Mouse (Mus musculus) spleen, postnatal 4 days (tissue): ENCODE measurements around the gene Dhx40.
"Not testable (repeated sequence)": the region's sequence is repeated elsewhere in the genome, so short reads cannot be mapped to it uniquely, and the experiment has no call there.

ENCODE experiments used
- DNase-seq, 2 experiments: peaks; one replicate each; pipeline ENCODE4 v3.0.0; 2022; ENCODE audit warnings: low spot score in 2 of 2

Dhx40 gene

GRCm38 (mm10) chr11:86751010-86751409, 56.5 kb downstream of the Dhx40 start:
- no peak for DNase-seq

- no peak for DNase-seq
Observed at GRCm38 (mm10) chr11:86749776-86750423, 57.6 kb downstream of the Dhx40 start.

GRCm38 (mm10) chr11:86745634-86746404, 61.7 kb downstream of the Dhx40 start:
- no peak for DNase-seq

GRCm38 (mm10) chr11:86742605-86743004, 64.9 kb downstream of the Dhx40 start:
- peak in 1 of 2 experiments; percentile 64 for DNase-seq

GRCm38 (mm10) chr11:86741505-86741904, 66.0 kb downstream of the Dhx40 start:
- no peak for DNase-seq

- DNase-seq: no peak
Observed at GRCm38 (mm10) chr11:86739470-86739869, 68.1 kb downstream of the Dhx40 start.

- DNase-seq: no peak
Observed at GRCm38 (mm10) chr11:86738956-86739355, 68.6 kb downstream of the Dhx40 start.

- DNase-seq: not testable (repeated sequence)
Observed at GRCm38 (mm10) chr11:86738308-86738707, 69.2 kb downstream of the Dhx40 start.

- peak; percentile 67 to 73 for DNase-seq
Observed at GRCm38 (mm10) chr11:86737301-86738000, 70.1 kb downstream of the Dhx40 start.

- DNase-seq: no peak
Observed at GRCm38 (mm10) chr11:86734993-86735392, 72.6 kb downstream of the Dhx40 start.

- DNase-seq: no peak
Observed at GRCm38 (mm10) chr11:86734241-86734939, 73.2 kb downstream of the Dhx40 start.

- DNase-seq: no peak
Observed at GRCm38 (mm10) chr11:86731443-86731842, 76.1 kb downstream of the Dhx40 start.

GRCm38 (mm10) chr11:86725607-86726006, 81.9 kb downstream of the Dhx40 start:
- DNase-seq: no peak

- DNase-seq: no peak
Observed at GRCm38 (mm10) chr11:86724982-86725381, 82.6 kb downstream of the Dhx40 start.

GRCm38 (mm10) chr11:86724004-86724403, 83.5 kb downstream of the Dhx40 start:
- no peak for DNase-seq

GRCm38 (mm10) chr11:86719390-86719789, 88.2 kb downstream of the Dhx40 start:
- no peak for DNase-seq
